Mouse (Mus musculus): Measurements from ENCODE around the gene Enox1.

The Enox1 gene

DNA sequence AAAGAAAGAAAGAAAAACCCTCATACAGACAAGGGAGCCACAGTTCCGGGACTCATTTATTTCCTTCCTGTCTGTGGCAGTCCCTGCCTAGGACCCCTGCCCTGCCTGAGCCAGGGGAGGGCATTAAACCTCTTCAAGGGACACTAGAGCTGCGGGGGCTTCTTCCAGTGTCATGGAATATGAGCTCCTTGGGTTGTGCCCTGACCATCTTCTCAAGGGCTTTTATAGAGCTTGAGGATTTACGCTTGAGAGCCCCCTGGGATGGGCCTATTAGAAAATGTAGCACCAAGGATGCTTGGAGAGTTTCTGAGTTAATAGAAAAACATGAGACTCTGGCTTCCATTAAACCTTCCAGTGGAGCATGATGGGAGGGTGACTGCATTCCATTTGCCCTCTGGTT, 39.7 kb downstream of the Enox1 start:
- DNase-seq (ENCODE audit: low spot score), result no peak

DNA sequence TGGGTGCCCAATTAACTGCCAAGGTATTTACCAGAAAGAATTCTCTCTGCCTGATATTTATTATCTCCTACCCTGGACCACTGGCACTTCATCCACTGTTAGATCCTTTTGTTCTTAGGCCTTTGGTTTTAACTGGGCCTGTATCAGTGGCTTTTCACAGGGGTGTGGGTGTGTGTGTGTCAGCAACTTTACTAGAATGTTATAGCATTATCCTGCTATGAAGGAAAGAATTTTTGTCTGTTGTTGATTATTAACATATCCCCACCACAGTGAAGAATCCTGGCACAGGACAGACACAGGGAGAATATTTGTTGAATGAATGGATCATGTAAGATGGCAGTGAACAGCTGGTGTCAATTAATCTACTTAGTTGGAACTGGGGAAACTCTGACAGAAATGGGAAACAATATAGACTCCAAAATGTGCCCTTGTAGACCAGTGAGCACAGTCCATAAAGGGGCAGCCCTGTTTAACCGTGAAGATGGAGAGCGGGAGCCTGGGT, 40.9 kb downstream of the Enox1 start:
- no peak for DNase-seq (ENCODE audit: low spot score)

GRCm38 (mm10) chr14:77210889-77211288, 54.3 kb downstream of the Enox1 start:
- no peak for DNase-seq (ENCODE audit: low spot score)

DNA sequence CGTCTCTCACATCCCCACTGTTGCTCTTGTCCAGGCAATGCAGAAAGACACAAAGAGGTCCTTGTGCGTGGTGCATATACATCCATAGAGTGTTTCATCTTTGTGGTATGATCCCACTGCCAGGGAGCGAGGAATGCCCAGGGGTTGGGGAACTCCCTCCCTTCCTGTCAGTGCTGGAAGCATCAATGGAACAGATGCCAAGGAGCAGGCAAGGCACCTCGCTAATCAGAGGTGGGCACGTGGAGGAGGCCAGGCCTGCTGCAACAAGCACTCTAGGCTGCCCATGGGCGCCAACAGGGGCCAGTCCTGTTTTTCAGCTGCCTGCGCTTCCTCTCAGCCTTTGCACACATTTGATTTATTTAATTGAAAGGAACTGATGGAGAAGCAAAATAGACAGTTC, 56.6 kb downstream of the Enox1 start:
- no peak for DNase-seq (ENCODE audit: low spot score)

DNA sequence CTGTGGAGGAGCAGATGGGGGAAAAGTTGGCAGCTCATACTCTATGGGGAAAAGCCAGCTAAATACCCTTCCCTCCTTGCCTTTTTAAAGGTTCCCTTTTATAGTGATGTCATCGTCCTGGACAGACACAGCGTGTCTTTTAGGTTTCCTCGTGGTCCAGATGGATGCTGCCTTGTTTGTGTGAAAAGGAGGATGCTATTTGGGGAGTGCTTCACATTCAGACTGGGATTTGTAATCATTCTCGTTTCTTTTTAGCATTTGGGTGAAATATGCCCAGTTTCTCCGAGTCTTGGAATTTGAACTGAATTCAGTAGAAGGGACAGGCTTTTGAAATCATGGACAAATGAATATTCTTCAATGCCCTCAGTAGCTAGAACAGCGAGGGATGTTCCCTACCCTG, 58.3 kb downstream of the Enox1 start:
- DNase-seq (ENCODE audit: low spot score), result peak; percentile 21

DNA sequence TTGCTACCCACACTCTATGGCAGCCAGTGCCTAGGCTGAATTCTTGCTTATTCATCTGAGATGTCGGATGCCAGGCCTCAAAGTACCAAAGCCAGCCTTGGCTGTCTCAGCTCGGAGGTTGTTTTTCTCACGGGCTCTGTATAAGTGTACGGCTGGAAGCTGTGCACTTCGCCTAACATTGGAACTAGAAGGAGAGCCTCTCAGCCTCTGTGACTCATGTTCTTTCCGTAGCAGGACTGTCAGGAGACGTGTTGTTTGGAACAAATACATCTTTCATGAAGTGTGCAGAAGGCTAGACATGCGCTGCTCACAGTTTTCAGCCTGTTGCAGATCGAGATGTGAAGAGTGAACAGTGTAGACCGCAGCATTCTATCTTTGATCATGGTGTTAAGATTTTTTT, 68.8 kb downstream of the Enox1 start:
- DNase-seq (ENCODE audit: low spot score), result peak; percentile 47

DNA sequence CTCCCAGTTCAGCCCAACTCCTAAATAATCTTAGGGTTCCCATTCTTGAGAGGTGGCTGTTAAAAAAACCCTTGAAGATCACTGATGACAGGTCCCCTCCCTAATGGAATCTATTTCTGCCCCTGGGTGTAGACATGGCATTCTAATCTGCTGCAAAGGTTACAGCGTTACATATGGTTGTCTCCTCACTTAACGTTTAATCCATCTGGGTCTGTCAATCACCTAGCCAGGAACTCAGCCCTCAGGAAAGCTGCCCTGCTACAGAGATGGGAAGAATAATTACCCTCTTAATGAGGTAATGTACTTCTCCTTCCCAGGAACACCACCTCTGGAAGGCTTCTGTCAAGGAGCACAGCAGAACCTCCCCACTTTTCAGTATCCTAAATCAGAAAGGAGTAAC, 82.2 kb downstream of the Enox1 start:
- DNase-seq (ENCODE audit: low spot score), result no peak

DNA sequence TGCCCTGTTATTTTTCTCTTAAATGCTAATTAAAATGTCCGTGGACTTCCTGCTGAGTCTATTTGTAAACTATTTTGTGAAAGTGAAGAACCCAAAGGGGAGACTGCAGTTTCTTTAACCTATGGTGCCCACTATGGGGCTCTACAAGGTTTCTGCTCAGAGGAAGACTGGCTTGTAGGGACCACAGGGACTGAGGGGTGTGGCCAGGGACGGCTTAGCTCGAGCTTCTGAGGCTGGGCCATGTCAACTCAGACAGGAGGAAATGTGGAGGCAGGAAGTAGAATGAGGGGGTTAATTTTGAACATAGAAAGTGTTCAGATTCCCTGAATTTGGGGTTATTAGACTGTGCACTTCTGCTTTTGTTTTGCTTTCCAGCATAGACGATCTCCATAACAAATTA, 82.8 kb downstream of the Enox1 start:
- DNase-seq (ENCODE audit: low spot score), result no peak

DNA sequence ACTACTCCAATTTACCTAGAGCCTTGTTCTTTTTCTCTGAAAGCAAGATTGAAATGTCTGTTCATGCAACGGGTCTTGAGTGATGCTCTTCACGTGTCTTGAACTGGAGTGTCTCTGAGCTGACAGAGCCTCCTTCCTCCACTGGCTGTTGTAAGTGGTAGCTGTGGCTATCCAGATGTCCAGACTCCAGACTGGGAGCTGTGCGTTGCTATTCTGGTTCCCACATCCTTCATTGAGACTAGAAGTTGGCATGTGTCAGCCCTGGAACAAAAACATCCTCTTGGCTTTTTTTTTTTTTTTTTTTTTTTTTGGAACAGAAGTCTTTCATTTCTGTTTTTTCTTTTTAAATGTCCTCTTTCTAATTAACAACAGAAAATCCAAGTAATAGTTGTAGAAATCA, 90.4 kb downstream of the Enox1 start:
- no peak for DNase-seq (ENCODE audit: low spot score)

DNA sequence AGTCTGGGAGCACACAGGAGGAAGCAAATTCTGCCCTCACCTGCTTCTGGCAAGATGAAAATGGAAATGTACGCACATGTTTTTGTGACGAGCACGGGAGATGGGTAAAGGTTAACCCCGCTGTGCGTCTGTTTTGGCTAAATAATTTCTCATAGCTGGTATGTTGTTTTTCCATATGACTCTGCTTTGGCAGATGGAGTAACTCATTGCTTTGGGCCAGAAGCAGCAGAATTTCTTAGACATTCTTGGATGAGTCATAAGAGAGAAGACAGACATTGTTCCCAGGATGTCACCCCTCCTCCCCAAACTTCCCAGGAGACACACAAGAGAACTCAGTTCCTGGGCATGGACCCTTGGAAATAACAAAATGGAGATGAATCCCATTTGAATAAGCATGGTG, 91.9 kb downstream of the Enox1 start:
- peak; percentile 17 for DNase-seq (ENCODE audit: low spot score)

DNA sequence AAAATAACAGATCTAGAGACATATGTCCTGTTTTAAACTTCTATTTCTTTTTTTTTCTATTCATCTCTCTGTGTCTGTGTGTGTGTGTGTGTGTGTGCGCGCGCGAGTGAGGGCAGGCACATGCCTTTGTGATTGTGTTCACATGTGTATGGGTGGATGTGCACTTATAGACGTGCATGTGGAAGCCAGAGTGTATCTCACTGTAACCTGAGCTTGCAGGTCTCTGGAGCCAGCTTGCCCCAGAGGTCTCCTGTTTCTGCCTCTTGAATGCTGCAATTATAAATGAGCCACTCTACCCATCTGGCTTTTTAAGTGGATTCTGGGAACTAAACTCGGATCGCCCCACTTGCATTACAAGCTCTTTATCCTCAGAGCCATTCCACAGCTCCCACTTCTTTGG, 92.4 kb downstream of the Enox1 start:
- no peak for DNase-seq (ENCODE audit: low spot score)

GRCm38 (mm10) chr14:77250652-77251238, 94.2 kb downstream of the Enox1 start:
- DNase-seq (ENCODE audit: low spot score), result no peak

GRCm38 (mm10) chr14:77255201-77255600, 98.6 kb downstream of the Enox1 start:
- no peak for DNase-seq (ENCODE audit: low spot score)

DNA sequence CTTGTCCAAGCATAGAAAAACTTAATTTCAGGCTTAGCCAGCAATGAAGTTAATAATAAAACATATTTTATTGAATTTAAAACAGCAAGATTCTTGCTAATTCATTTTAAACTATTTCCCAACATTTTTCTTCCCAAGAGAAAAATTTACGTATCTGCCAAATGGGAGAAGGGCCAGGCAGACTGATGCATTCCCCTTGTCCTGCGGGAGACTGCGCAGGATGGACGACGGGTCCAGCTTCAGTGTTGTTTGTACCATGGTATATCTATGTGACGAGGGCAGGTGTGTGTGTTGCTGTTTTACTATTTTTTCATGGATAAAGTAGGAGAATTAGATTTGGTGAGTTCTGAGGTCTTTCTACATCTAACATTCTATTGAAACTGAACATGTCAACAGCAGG, 99.1 kb downstream of the Enox1 start:
- DNase-seq (ENCODE audit: low spot score), result no peak

- peak; percentile 40 for DNase-seq (ENCODE audit: low spot score)
Measured at GRCm38 (mm10) chr14:77256943-77257342, 100.4 kb downstream of the Enox1 start.

GRCm38 (mm10) chr14:77257461-77257860, 100.9 kb downstream of the Enox1 start:
- DNase-seq (ENCODE audit: low spot score), result no peak

- DNase-seq (ENCODE audit: low spot score), result no peak
Measured at GRCm38 (mm10) chr14:77258186-77258585, 101.6 kb downstream of the Enox1 start.

- DNase-seq (ENCODE audit: low spot score), result no peak
Measured at GRCm38 (mm10) chr14:77259686-77260085, 103.1 kb downstream of the Enox1 start.

DNA sequence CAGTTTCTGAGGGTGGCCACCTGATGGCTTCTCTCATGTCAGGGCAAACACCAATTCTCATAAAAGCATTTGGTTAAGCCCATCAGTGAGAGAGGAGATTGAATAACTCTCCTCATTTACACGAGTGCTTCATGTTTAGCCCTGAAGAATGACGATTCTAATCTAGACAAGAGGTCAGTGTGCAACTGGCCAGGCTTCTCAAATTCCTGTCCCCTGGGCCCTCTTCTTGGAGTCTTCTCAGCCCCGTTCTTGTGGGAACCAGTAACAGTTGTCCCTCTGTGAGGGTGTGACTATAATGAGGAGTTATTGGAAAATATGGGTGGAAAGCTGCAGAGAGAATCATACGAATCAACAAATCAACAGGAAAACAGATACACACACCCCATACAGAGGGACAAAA, 103.5 kb downstream of the Enox1 start:
- DNase-seq (ENCODE audit: low spot score), result no peak

DNA sequence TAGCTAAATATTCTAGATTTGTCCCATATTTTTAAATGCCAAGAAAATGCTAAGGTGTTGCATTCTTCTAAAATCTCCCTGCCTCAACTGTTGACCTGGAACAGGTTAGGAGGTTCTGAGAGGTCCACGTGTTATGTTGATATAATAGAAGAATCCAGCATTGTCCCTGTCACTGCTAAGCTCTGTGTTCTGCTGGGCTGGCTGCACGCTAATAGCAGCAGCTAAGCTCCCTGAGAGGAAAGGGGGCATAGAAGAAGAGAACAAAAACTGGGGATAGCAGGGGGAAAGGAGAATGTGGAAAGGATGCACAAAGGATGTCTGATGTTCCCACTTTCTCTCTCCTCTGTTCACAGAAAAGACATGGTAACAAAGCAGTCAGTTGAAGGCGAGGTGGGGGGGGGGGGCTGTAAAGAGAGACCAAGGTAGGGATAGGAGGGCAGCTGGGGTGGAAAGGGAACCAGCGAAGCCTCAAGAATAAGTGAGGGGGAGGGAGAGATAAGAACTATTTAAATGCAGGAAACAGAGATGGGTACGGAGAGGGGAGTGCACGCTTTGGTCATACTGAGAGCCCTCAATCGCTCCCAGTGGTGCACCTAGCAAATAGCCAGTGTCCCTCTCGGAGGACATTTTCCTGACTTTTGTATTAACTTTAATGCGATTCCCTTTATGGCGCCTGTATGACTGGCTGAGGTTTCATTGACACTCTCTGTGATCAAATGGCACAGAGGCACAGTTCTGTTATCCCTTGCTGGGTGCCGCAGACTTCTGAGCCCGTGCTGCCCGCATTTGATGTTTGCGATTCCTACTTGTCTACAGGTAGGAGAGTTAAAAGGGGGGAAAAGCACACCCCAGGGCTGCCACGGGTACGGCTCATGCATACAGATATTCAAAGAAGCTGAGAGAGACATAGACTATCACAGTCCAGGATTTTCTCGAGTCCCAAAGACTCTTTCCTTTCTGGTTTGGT, 110.5 kb downstream of the Enox1 start:
- DNase-seq (ENCODE audit: low spot score), result no peak

DNA sequence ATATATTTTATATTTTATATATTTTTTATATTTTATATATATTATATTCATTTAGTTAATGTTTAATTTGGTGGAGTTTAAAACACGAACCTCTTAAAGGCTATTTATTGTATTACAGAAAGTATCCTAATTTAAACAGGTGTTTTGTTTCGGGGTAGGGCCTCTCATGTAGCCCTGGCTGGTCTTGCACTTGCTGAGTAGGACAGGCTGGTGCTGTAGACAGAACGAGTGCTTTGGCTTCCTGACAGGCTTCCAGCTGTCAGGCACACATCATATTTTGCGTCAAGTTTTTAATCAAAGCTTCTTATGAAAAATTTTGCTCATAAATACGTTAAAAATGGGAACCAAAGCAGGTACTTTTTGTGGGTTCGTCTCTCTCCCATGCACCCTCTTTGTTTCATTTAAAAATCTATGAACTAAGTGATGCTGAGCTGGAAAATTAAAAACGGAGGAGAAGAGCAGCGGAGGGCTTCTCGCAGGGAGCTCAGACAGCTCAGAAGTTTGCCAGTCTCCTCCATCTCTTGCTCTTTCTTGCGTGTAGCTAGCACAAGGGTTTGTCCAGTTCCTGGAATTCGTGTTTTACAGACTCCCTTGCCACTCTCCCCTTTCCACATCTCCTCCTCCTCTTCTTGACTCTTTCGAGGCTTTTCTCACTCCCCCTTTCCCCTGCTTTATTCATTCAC, 115.8 kb downstream of the Enox1 start:
- no peak for DNase-seq (ENCODE audit: low spot score)

- DNase-seq (ENCODE audit: low spot score), result no peak
Measured at GRCm38 (mm10) chr14:77272931-77273446, 116.4 kb downstream of the Enox1 start.

GRCm38 (mm10) chr14:77273721-77274120, 117.2 kb downstream of the Enox1 start:
- DNase-seq (ENCODE audit: low spot score), result no peak

Measured in layer of hippocampus, adult 11-12 months (tissue).